Mouse (Mus musculus) bone marrow, adult 2 months (tissue): ENCODE data around the gene Teddm1a.

Experiments used
- CTCF ChIP-seq: fragments of 200-500 bp; IDR thresholded peaks from 2 replicates; pipeline ENCODE4 v1.5.1; 2011; ENCODE audit warnings: low read length, control low read depth; ENCODE audit not compliant: control insufficient read depth, insufficient read depth
- POLR2A ChIP-seq: fragments of 200-500 bp; IDR thresholded peaks from 2 replicates; pipeline ENCODE4 v1.6.1; 2011; ENCODE audit warnings: low read depth, mild to moderate bottlenecking, control low read depth, low read length, borderline replicate concordance; ENCODE audit not compliant: control insufficient read depth

DNA sequence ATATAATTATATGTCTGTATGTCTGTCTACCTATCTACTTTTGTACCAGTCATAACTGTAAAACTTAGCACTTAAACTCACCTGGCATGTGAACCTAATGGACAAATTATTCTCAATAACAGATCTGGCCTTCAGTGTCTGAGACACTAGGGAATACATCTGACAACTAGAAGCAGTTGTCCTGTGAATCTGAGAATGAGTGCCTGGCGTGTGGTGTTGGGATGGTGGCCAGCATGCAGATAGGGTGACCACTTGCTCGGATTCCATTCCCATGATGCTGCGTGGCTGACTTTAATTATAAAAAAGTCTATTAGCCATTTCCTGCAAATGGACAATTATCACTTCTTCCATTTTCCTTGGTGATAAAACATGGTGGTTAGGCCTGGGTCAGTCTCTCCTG, 14.3 kb downstream of the Teddm1a start:
- TF ChIP-seq POLR2A (no peak), CTCF (no peak)
